Mouse (Mus musculus) adrenal gland, postnatal 36 days (tissue): ENCODE measurements at regions not wholly inside any gene's neighbourhood (a gene's known extent, or its start where the extent isn't known, plus 50 kb on each side); places are given as distances from the start of the nearest gene placed in this dataset.

Experiments
- DNase-seq, 2 experiments: peaks; one replicate each; pipeline ENCODE4 v3.0.0; 2021; ENCODE audit warnings: mixed read lengths in 1 of 2

DNA sequence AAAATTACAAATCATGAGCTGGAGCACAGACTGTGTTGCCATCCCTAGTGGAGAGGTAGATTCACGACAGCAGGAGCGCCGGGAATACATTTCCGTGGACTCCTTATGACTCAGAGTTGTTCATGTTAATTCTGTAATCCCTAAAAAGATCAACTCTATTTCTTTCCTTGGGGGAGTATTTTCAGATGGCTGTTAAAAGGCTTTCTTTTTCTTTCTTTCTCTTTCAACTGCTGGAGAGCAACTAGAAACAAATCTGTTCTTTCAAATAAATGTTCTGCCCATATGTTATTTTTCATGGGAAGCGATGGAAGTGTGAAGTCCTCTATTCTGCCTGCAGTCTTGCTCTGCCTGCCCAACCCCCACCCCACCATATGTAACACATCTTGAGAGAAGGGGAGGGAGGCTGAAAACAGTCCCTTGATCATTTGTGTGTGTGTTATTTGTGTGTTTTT lies 401.4 kb upstream of the Dcn start:
- DNase-seq, result no peak

DNA sequence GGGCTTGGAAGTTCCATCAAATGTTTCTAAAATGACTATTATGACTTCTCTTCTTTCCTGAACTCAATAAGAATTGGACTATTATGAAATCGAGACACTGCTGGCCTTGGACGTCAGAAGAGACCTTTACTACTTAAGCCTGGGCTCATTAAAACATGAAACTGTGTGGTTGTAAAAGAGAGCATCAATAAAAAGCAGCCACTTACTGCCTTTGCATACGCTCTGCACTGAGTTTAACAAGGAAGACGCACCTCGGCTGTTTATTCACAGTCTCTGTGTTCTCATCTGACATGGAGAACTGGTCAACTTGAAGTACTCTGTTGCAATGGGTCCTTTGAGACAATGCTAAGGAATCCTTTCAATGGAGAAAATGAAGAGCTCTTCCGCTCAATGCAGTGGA lies 399.8 kb upstream of the Dcn start:
- DNase-seq, result no peak

- DNase-seq, result no peak
Measured at GRCm38 (mm10) chr10:97087286-97087685, 392.1 kb upstream of the Dcn start.

DNA sequence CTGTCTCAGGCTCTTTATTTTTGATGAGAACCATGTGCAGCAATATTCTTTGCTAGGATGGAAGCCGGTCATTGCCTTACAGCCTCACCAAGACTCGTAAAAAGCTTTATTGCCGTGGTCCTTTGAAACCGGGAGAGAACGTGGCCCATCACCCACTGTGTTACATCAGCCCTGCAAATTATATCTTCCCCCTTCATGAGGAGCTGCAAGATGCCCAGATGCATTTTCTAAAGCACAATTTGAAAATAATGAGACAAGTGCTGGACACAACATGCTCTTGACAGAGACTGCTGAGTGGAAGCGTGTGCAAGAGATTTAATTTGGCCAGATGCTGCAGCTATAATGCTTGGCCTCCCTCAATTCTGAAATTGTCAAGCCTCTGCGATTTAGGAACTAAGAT lies 389.2 kb upstream of the Dcn start:
- no peak for DNase-seq

GRCm38 (mm10) chr10:97093886-97094285 lies 385.5 kb upstream of the Dcn start:
- DNase-seq, result no peak

GRCm38 (mm10) chr10:97114501-97114900 lies 364.9 kb upstream of the Dcn start:
- DNase-seq, result no peak

DNA sequence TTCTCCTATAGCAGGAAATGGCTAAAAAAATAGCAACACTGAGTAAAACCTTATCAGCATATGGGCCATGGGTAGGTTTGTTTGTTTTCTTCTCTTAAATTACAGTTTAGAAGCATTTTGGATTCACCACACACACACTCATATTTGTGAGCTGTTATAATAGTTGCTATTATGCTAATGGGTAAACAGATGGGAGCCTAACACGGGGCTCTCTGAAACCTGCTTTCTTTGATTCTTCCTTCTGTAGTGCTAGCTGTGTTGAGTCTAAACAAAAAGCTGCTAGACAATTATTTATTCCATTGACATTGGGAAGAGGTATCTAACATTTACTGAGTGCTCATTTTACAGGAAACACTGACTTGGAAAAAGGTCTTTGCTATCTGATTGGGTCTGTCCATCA lies 356.7 kb upstream of the Dcn start:
- no peak for DNase-seq

DNA sequence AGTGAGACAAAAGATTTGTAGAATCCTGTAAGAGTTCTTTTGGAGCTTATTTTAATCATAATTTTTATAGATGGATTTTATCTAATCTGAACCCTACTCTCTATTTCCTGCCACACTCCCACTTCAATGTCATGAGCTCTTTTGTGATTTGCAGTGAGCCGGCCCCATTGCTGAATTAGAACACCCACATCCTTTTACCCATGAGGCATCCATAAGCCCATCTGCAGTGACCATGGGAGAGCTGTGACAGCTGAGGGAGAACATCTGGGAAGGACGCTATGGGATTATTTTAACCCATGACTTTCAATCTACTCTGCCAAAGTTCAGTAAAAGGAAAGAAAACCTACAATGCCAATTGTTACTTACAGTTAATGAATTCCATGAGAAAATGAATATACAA lies 337.8 kb upstream of the Dcn start:
- DNase-seq, result no peak

DNA sequence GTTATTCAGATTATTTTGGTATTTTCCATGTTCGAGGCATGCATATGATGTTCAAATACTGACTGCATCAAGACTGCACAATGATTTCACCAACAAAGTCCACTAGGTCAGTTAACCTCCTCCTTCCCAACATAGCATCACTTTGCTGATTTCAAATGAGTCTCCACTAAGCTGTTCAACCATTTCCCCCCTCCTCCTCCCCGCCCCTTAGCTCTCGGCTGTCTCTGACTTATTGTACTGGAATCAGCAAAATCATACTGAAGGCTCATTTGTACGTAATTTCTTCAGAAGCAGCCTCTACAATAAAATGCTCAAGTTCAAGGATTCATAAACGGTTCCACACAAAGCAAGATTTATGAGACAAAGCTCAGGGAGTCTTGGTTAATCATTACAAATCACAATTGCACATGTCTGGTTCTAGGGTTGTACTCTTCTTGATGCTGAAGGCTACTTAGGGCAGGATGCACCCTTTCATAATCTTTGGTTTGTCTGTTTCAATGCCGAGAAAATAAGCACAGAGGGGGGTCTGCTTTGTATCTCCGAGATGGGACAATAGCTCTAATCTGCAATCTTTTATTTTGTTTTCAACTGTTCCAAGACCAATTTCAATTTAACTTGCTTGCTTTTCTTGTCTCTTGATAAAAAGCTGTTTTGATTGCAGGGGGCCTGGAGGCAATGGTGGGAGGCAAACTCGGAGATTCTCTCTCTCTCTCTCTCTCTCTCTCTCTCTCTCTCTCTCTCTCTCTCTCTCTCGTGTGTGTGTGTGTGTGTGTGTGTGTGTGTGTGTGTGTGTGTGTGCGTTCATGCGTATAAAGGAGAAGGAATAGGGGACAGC lies 320.6 kb upstream of the Dcn start:
- peak in 1 of 2 experiments; percentile 20 for DNase-seq

- DNase-seq, result no peak
Measured at GRCm38 (mm10) chr10:97159396-97159760, 320.0 kb upstream of the Dcn start.

GRCm38 (mm10) chr10:97159831-97160575 lies 319.4 kb upstream of the Dcn start:
- DNase-seq, result peak in 1 of 2 experiments; percentile 24

DNA sequence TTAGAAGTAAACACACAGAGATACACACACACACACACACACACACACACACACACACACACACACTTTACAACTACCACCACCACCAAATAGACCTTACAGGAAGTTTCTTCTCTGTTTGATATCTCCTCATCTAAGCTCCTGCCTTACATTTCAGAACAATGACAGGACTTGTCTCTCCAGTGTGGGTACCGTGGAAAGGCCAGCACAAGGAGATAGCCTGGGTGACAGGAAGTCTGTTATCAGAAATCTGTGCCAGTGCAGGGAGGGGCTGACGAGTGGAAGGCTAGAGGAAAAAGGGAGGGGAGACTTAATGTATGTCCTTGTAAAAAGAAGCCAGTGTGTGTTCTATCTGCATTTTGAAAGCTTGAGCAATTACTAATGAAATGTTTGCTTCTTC lies 318.5 kb upstream of the Dcn start:
- peak in 1 of 2 experiments; percentile 7 for DNase-seq

- no peak for DNase-seq
Measured at GRCm38 (mm10) chr10:97178468-97178867, 300.9 kb upstream of the Dcn start.

GRCm38 (mm10) chr10:97189696-97190095 lies 289.7 kb upstream of the Dcn start:
- no peak for DNase-seq

DNA sequence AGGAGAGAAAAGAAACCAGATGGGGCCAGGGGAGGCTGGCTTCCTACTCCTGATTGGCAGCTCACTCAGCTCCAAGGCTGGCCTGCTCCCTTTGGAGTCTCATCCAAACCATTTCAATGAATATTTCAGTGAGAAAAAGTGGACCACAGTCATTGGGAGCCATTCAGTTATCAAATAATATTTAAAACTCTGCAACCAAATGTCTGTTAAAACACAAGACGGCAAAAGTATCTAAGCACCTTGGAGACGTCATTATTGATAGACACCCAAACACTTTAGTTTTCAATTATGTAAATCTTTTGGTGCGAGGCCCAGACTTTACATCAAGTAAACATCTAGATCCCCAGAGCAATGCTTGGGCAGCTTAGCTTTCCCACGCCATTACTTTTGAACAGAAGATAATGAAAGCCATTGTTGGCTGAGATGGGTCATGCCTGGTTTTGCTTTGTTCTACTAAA lies 268.1 kb upstream of the Dcn start:
- no peak for DNase-seq

DNA sequence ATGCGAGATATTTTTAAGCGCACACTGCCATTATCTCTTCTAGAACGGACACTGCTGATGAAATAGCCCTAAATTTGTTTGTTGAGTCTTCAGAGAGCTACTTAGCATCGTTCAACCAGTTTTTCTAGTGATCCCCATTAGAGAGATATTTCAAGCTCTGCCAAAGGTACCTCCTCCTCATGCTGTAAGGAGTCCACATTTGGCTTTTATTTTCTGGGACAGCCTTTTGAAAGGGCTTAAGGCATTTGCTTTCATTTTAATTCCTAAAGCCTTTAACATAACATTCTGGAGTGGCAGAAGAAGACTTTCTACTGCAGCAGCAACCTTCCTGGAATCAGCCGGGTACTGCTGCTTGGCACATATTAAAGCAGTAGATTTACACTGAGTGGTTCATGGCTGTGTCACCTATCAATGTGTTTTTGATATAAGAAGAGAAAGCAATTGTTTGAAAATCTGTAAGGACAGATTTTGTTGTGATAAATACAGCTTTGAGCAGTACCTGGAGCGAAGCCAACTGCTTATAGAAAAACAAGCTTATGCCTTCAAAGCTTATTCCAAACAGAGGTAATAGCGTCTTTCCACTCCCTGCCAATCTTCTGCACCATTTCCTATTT lies 267.5 kb upstream of the Dcn start:
- no peak for DNase-seq

GRCm38 (mm10) chr10:97219474-97219873 lies 259.9 kb upstream of the Dcn start:
- DNase-seq, result peak; percentile 6 to 42

- DNase-seq, result peak; percentile 7 to 17
Measured at GRCm38 (mm10) chr10:97220431-97220830, 259.0 kb upstream of the Dcn start.

DNA sequence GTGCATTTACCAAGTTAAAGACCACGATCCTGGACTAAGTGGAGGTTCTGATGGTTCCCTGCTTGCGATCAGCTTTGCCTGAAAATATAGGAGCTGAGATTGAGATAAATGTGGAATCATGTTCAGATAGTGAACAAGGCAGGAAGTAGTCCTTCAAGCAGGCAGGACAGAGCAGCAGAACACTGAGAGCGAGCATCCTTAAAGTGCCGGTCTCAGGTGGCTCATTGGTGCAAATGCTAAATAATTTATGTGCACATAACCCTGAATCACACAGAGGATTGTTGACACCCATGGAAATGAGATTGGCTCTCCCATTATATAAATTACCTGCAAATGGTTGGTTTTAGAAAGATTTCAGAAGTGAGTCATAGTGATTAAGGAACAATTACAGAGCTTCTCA lies 243.8 kb upstream of the Dcn start:
- DNase-seq, result no peak

GRCm38 (mm10) chr10:97241476-97241875 lies 237.9 kb upstream of the Dcn start:
- no peak for DNase-seq

DNA sequence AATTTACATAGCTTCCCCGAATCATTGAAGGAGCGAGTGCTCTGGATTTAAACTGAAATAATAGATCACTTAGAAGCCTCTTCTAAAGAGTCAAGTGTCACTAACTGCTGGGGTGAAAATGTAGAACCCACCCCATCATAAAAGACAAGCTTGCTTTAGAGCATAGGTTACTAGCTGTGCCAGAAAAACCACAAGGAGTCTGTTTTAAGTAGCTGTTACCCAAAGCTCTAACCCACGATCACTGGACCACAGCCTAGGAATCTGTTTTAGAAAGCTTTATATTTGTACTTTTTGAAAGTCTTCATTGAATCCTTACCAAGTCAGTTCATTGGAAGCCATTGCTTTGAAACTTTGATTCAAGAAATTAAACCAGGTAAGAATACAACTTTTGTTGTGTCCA lies 233.7 kb upstream of the Dcn start:
- no peak for DNase-seq

DNA sequence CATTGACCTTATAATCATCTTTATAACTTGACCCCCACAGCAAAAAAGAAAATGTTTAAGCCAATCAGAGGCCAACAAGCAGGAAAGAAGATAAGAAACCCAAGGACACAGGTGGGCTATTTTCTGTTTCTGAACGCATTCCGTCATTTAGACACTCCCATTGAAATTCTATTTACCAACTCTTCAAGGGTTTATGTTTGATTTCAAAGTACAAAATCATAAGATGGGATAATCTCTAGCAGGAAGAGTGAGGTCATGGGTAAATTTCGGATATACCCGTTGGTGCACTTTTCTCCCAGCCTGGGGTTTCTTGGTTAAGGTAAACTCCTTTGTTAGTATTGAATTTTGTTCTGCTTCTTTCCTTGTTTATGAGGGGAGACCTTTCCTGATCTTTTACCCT lies 230.9 kb upstream of the Dcn start:
- DNase-seq, result no peak

- DNase-seq, result no peak
Measured at GRCm38 (mm10) chr10:97249760-97250159, 229.6 kb upstream of the Dcn start.
